Mouse (Mus musculus) myocyte (in vitro differentiated cells): ENCODE measurements around the gene Ehbp1. TPM values are rescaled to one million over a fixed set of nuclear protein-coding genes. Genes with fewer than 3 reads are reported as not detected.

Experiments
- H3K27me3 ChIP-seq: one replicate; pipeline ENCODE4 v1.6.1; 2011; ENCODE audit not compliant: control insufficient read depth, insufficient read depth, insufficient read length
- H3K36me3 ChIP-seq: one replicate; pipeline ENCODE4 v1.6.1; 2011; ENCODE audit not compliant: control insufficient read depth, insufficient read depth
- H3K4me2 ChIP-seq: one replicate; pipeline ENCODE4 v1.6.1; 2011; ENCODE audit warnings: low read depth, control low read depth
- H3K4me3 ChIP-seq: one replicate; pipeline ENCODE4 v1.5.1; 2011; ENCODE audit warnings: mild to moderate bottlenecking, control low read depth, moderate library complexity
- H3K79me2 ChIP-seq: one replicate; pipeline ENCODE4 v1.6.1; 2011; ENCODE audit not compliant: control insufficient read depth, insufficient read depth
- H3ac ChIP-seq: one replicate; pipeline ENCODE4 v1.6.1; 2011; ENCODE audit not compliant: control insufficient read depth, insufficient read length
- CEBPB ChIP-seq: IDR thresholded peaks from 2 replicates; pipeline ENCODE4 v1.6.1; 2011; ENCODE audit warnings: mild to moderate bottlenecking, moderate library complexity; ENCODE audit not compliant: poor library complexity, insufficient read depth, severe bottlenecking
- E2F4 ChIP-seq: IDR thresholded peaks from one replicate; pipeline ENCODE4 v1.6.1; 2011; ENCODE audit warnings: mild to moderate bottlenecking, control low read depth, moderate library complexity; ENCODE audit not compliant: insufficient read depth
- MAX ChIP-seq: IDR thresholded peaks from one replicate; pipeline ENCODE4 v1.6.1; 2011; ENCODE audit warnings: low read depth, mild to moderate bottlenecking, control low read depth
- MYOD1 ChIP-seq, 3 experiments: IDR thresholded peaks; one replicate each; pipeline ENCODE4 v1.6.1; 2011; ENCODE audit warnings: control low read depth in 2 of 3, low read depth in 2 of 3, mild to moderate bottlenecking in 2 of 3, moderate library complexity in 1 of 3; ENCODE audit not compliant: insufficient read length in 2 of 3, control insufficient read depth in 1 of 3
- MYOG ChIP-seq, 3 experiments: IDR thresholded peaks; one replicate each; pipeline ENCODE4 v1.6.1; 2011; ENCODE audit warnings: control low read depth in 2 of 3, low read depth in 2 of 3, mild to moderate bottlenecking in 2 of 3; ENCODE audit not compliant: insufficient read length in 2 of 3, control insufficient read depth in 1 of 3, insufficient read depth in 1 of 3
- POLR2A ChIP-seq: IDR thresholded peaks from one replicate; pipeline ENCODE4 v1.6.1; 2011; ENCODE audit warnings: low read depth, mild to moderate bottlenecking, control low read depth, moderate library complexity; ENCODE audit not compliant: insufficient read length
- POLR2AphosphoS2 ChIP-seq: IDR thresholded peaks from one replicate; pipeline ENCODE4 v1.6.1; 2011; ENCODE audit warnings: low read depth, control low read depth; ENCODE audit not compliant: insufficient read length
- REST ChIP-seq: IDR thresholded peaks from one replicate; pipeline ENCODE4 v1.6.1; 2011; ENCODE audit warnings: mild to moderate bottlenecking, control low read depth, moderate library complexity; ENCODE audit not compliant: insufficient read depth, insufficient read length
- SRF ChIP-seq: IDR thresholded peaks from one replicate; pipeline ENCODE4 v1.6.1; 2011; ENCODE audit warnings: low read depth; ENCODE audit not compliant: control insufficient read depth, insufficient read length
- TCF12 ChIP-seq: IDR thresholded peaks from one replicate; pipeline ENCODE4 v1.6.1; 2011; ENCODE audit warnings: mild to moderate bottlenecking, control low read depth; ENCODE audit not compliant: poor library complexity, insufficient read depth, severe bottlenecking
- TCF3 ChIP-seq: IDR thresholded peaks from one replicate; pipeline ENCODE4 v1.6.1; 2011; ENCODE audit warnings: low read depth, control low read depth; ENCODE audit not compliant: insufficient read length
- USF1 ChIP-seq: IDR thresholded peaks from one replicate; pipeline ENCODE4 v1.6.1; 2011; ENCODE audit warnings: low read depth, mild to moderate bottlenecking, control low read depth, moderate library complexity
- polyA plus RNA-seq: library from polyadenylated mRNA; unstranded; fragments of >200 nt; fragmentation: generic; extraction: Trizol; gene quantifications from one replicate; pipeline ENCODE4 v1.2.1, GENCODE M21; 2012; ENCODE audit warnings: missing spikeins

The Ehbp1 gene
- polyA plus RNA-seq, 1 experiment: 4.0 TPM

GRCm38 (mm10) chr11:22372609-22373289 lies 30.7 kb upstream of the Ehbp1 start:
- no peaks in the 10 kb centered on the region for H3K36me3 ChIP-seq
- H3K4me3 ChIP-seq: no peak overlapping the region
- peak; percentile 85 for TF ChIP-seq TCF3
- peak in 2 of 3 experiments; percentile 80 to 88 for TF ChIP-seq MYOG (IDR thresholded peaks at IDR 0.05; ENCODE audit: control insufficient read depth in 1 of 3, insufficient read depth in 1 of 3, insufficient read length in 2 of 3, low read depth in 2 of 3)
- peak in 2 of 3 experiments; percentile 85 to 91 for TF ChIP-seq MYOD1 (IDR thresholded peaks at IDR 0.05; ENCODE audit: control insufficient read depth in 1 of 3, insufficient read length in 2 of 3, low read depth in 2 of 3)
- no peak for TF ChIP-seq USF1
- TF ChIP-seq TCF12: peak; percentile 63

GRCm38 (mm10) chr11:22369841-22370240 lies 27.7 kb upstream of the Ehbp1 start:
- no peak for TF ChIP-seq MAX
- no peak for TF ChIP-seq POLR2A
- TF ChIP-seq TCF12: no peak
- no peak for TF ChIP-seq SRF
- no peak for TF ChIP-seq CEBPB
- TF ChIP-seq MYOG (IDR thresholded peaks at IDR 0.05; ENCODE audit: control insufficient read depth in 1 of 3, insufficient read depth in 1 of 3, insufficient read length in 2 of 3, low read depth in 2 of 3): no peak
- TF ChIP-seq MYOD1 (IDR thresholded peaks at IDR 0.05; ENCODE audit: control insufficient read depth in 1 of 3, insufficient read length in 2 of 3, low read depth in 2 of 3): no peak
- TF ChIP-seq POLR2AphosphoS2: no peak
- no peak for TF ChIP-seq USF1
- TF ChIP-seq E2F4: no peak
- no peak for TF ChIP-seq TCF3
- TF ChIP-seq REST: no peak
- Histone ChIP-seq H3K36me3 (no peaks in the 10 kb centered on the region), H3K79me2 (no peaks in the 10 kb centered on the region), H3K27me3 (no peaks in the 10 kb centered on the region), H3K4me3 (no peak overlapping the region), H3K4me2 (no peak overlapping the region), H3ac (no peak overlapping the region)

More at GRCm38 (mm10) chr11:22372609-22373289, 30.7 kb upstream of the Ehbp1 start:
- Histone ChIP-seq H3K27me3 (no peaks in the 10 kb centered on the region), H3K79me2 (no peaks in the 10 kb centered on the region), H3ac (no peak overlapping the region), H3K4me2 (no peak overlapping the region)

- no peaks in the 10 kb centered on the region for H3K27me3 ChIP-seq
- H3K4me2 ChIP-seq: no peak overlapping the region
- H3K36me3 ChIP-seq: no peaks in the 10 kb centered on the region
- H3K4me3 ChIP-seq: no peak overlapping the region
- H3ac ChIP-seq: no peak overlapping the region
- TF ChIP-seq USF1 (no peak), POLR2A (no peak), MYOD1 (IDR thresholded peaks at IDR 0.05; ENCODE audit: control insufficient read depth in 1 of 3, insufficient read length in 2 of 3, low read depth in 2 of 3) (no peak), E2F4 (no peak)
- H3K79me2 ChIP-seq: no peaks in the 10 kb centered on the region
Observed at GRCm38 (mm10) chr11:22368621-22369020, 26.5 kb upstream of the Ehbp1 start.

GRCm38 (mm10) chr11:22366486-22366885 lies 24.4 kb upstream of the Ehbp1 start:
- Histone ChIP-seq H3K36me3 (no peaks in the 10 kb centered on the region), H3ac (no peak overlapping the region), H3K4me3 (no peak overlapping the region), H3K4me2 (no peak overlapping the region), H3K27me3 (no peaks in the 10 kb centered on the region), H3K79me2 (no peaks in the 10 kb centered on the region)
- TF ChIP-seq TCF3 (no peak), E2F4 (no peak), MYOG (IDR thresholded peaks at IDR 0.05; ENCODE audit: control insufficient read depth in 1 of 3, insufficient read depth in 1 of 3, insufficient read length in 2 of 3, low read depth in 2 of 3) (no peak), MYOD1 (IDR thresholded peaks at IDR 0.05; ENCODE audit: control insufficient read depth in 1 of 3, insufficient read length in 2 of 3, low read depth in 2 of 3) (no peak), SRF (no peak)

GRCm38 (mm10) chr11:22353962-22354621 lies 12.0 kb upstream of the Ehbp1 start:
- Histone ChIP-seq H3K79me2 (no peaks in the 10 kb centered on the region), H3K4me3 (no peak overlapping the region), H3K36me3 (no peaks in the 10 kb centered on the region), H3K4me2 (no peak overlapping the region), H3ac (no peak overlapping the region), H3K27me3 (no peaks in the 10 kb centered on the region)
- TF ChIP-seq E2F4 (no peak), REST (no peak), CEBPB (no peak), POLR2A (no peak), MYOD1 (IDR thresholded peaks at IDR 0.05; ENCODE audit: control insufficient read depth in 1 of 3, insufficient read length in 2 of 3, low read depth in 2 of 3) (no peak), SRF (no peak), USF1 (no peak), TCF12 (no peak), TCF3 (no peak), POLR2AphosphoS2 (no peak), MAX (no peak), MYOG (IDR thresholded peaks at IDR 0.05; ENCODE audit: control insufficient read depth in 1 of 3, insufficient read depth in 1 of 3, insufficient read length in 2 of 3, low read depth in 2 of 3) (no peak)
